Mouse (Mus musculus) erythroblast, embryonic 14.5 days (primary cell): Measurements from ENCODE around the gene Zic5.

Experiments
- GATA1 ChIP-seq: IDR thresholded peaks from 2 replicates; pipeline ENCODE4 v1.6.1; 2012; ENCODE audit warnings: low read length, inconsistent platforms, mixed read lengths
- TAL1 ChIP-seq: IDR thresholded peaks from 3 replicates; pipeline ENCODE4 v1.6.1; 2012; ENCODE audit warnings: low read length, inconsistent platforms, mixed read lengths

GRCm38 (mm10) chr14:122461500-122461899 lies 4.0 kb downstream of the Zic5 start:
- TF ChIP-seq GATA1 (no peak), TAL1 (no peak; the same call in 2 of the 3 replicates)
